Mouse (Mus musculus): ENCODE measurements around the gene Osbp2. TPM values are rescaled to one million over a fixed set of nuclear protein-coding genes. Genes with fewer than 3 reads are reported as not detected.

Osbp2 gene
- polyA plus RNA-seq, 1 experiment: 2.1 TPM

GRCm38 (mm10) chr11:3754685-3755084 lies 109.0 kb downstream of the Osbp2 start:
- H3K79me3 ChIP-seq (ENCODE audit: low read depth): no peaks in the 10 kb centered on the region
- H3K79me2 ChIP-seq (ENCODE audit: control insufficient read depth, insufficient read depth): peaks cover 15% of the 10 kb centered on the region
- no peak for TF ChIP-seq MYOG (IDR thresholded peaks at IDR 0.05; ENCODE audit: control insufficient read depth, extremely low read depth, insufficient read length)
- peak; percentile 16 for TF ChIP-seq MYOD1 (IDR thresholded peaks at IDR 0.05; ENCODE audit: control insufficient read depth, insufficient read length, low read depth)
- no peak for TF ChIP-seq USF1 (IDR thresholded peaks at IDR 0.05; ENCODE audit: low read depth)
- H3K27me3 ChIP-seq (ENCODE audit: control insufficient read depth, insufficient read depth, insufficient read length): no peaks in the 10 kb centered on the region
- no peak overlapping the region for H3K4me3 ChIP-seq (ENCODE audit: insufficient read depth, poor library complexity, severe bottlenecking)
- no peaks in the 10 kb centered on the region for H3K36me3 ChIP-seq (ENCODE audit: control insufficient read depth, insufficient read depth)
- H3ac ChIP-seq (ENCODE audit: control insufficient read depth, insufficient read length, low read depth): no peak overlapping the region

GRCm38 (mm10) chr11:3753897-3754296 lies 109.8 kb downstream of the Osbp2 start:
- no peaks in the 10 kb centered on the region for H3K79me3 ChIP-seq (ENCODE audit: low read depth)
- no peak overlapping the region for H3ac ChIP-seq (ENCODE audit: control insufficient read depth, insufficient read length, low read depth)
- no peaks in the 10 kb centered on the region for H3K36me3 ChIP-seq (ENCODE audit: control insufficient read depth, insufficient read depth)
- no peak overlapping the region for H3K4me3 ChIP-seq (ENCODE audit: insufficient read depth, poor library complexity, severe bottlenecking)
- H3K27me3 ChIP-seq (ENCODE audit: control insufficient read depth, insufficient read depth, insufficient read length): no peaks in the 10 kb centered on the region
- H3K79me2 ChIP-seq (ENCODE audit: control insufficient read depth, insufficient read depth): peaks cover 15% of the 10 kb centered on the region
- peak; percentile 45 for TF ChIP-seq USF1 (IDR thresholded peaks at IDR 0.05; ENCODE audit: low read depth)
- no peak for TF ChIP-seq CTCF (IDR thresholded peaks at IDR 0.05; ENCODE audit: control insufficient read depth, insufficient read depth, insufficient read length)

DNA sequence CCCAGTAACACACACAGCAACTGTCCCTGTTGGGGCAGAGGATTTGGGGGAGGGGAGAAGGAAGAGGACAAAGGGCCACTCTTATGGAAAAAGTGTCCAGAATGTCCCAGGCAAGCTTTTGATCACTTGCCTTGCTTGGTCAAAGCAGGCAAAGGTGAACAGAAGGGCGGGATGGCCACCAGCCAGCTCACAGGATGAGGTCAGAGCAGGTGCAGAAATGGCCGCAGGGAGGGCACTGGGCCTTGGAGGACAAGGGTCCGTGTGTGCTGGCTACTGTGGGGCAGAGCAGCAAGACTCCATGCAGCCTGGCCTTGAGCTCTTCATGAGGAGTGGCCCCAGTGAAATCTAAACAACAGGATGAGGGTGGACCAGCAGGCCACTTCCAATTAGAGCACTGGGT lies 110.9 kb downstream of the Osbp2 start:
- no peak overlapping the region for H3K4me3 ChIP-seq (ENCODE audit: insufficient read depth, poor library complexity, severe bottlenecking)
- no peaks in the 10 kb centered on the region for H3K27me3 ChIP-seq (ENCODE audit: control insufficient read depth, insufficient read depth, insufficient read length)
- peaks cover 9% of the 10 kb centered on the region for H3K79me2 ChIP-seq (ENCODE audit: control insufficient read depth, insufficient read depth)
- H3K79me3 ChIP-seq (ENCODE audit: low read depth): no peaks in the 10 kb centered on the region
- H3K36me3 ChIP-seq (ENCODE audit: control insufficient read depth, insufficient read depth): no peaks in the 10 kb centered on the region
- no peak for TF ChIP-seq FOSL1 (IDR thresholded peaks at IDR 0.05; ENCODE audit: insufficient read depth, low read length, poor library complexity, severe bottlenecking)
- TF ChIP-seq USF1 (IDR thresholded peaks at IDR 0.05; ENCODE audit: low read depth): no peak
- no peak for TF ChIP-seq MAX (IDR thresholded peaks at IDR 0.05)
- TF ChIP-seq MYOD1 (IDR thresholded peaks at IDR 0.05; ENCODE audit: control insufficient read depth, insufficient read length, low read depth): no peak
- TF ChIP-seq CEBPB (IDR thresholded peaks at IDR 0.05; ENCODE audit: low read depth): no peak
- no peak for TF ChIP-seq CTCF (IDR thresholded peaks at IDR 0.05; ENCODE audit: control insufficient read depth, insufficient read depth, insufficient read length)
- TF ChIP-seq MYOG (IDR thresholded peaks at IDR 0.05; ENCODE audit: control insufficient read depth, extremely low read depth, insufficient read length): no peak
- H3ac ChIP-seq (ENCODE audit: control insufficient read depth, insufficient read length, low read depth): no peak overlapping the region

DNA sequence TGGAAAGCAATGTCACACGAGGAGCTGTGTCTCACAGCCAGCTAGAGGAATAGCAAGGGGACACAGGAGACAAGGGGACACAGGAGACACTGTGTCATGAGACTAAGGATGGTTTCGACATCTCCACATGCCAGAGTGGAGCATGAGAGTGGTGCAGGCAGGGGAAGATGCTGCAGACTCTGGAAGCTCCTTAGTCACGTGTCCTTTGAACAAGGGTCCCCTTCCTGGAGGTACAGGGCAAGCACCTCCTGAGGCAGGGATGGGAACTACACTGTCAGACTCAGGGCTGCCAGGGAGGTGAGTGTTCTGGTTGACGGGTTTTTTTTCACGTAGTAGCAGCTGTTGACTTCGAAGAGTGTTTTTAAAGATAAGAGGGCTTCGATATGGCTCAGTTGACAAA lies 113.9 kb downstream of the Osbp2 start:
- Histone ChIP-seq H3ac (ENCODE audit: control insufficient read depth, insufficient read length, low read depth) (no peak overlapping the region), H3K27me3 (ENCODE audit: control insufficient read depth, insufficient read depth, insufficient read length) (no peaks in the 10 kb centered on the region), H3K79me2 (ENCODE audit: control insufficient read depth, insufficient read depth) (no peaks in the 10 kb centered on the region), H3K79me3 (ENCODE audit: low read depth) (no peaks in the 10 kb centered on the region), H3K36me3 (ENCODE audit: control insufficient read depth, insufficient read depth) (no peaks in the 10 kb centered on the region), H3K4me3 (ENCODE audit: insufficient read depth, poor library complexity, severe bottlenecking) (no peak overlapping the region)
- TF ChIP-seq MYOG (IDR thresholded peaks at IDR 0.05; ENCODE audit: control insufficient read depth, extremely low read depth, insufficient read length) (no peak), USF1 (IDR thresholded peaks at IDR 0.05; ENCODE audit: low read depth) (peak; percentile 80), FOSL1 (IDR thresholded peaks at IDR 0.05; ENCODE audit: insufficient read depth, low read length, poor library complexity, severe bottlenecking) (no peak), MAX (IDR thresholded peaks at IDR 0.05) (no peak), CEBPB (IDR thresholded peaks at IDR 0.05; ENCODE audit: low read depth) (no peak), MYOD1 (IDR thresholded peaks at IDR 0.05; ENCODE audit: control insufficient read depth, insufficient read length, low read depth) (no peak), CTCF (IDR thresholded peaks at IDR 0.05; ENCODE audit: control insufficient read depth, insufficient read depth, insufficient read length) (no peak)

- no peaks in the 10 kb centered on the region for H3K79me3 ChIP-seq (ENCODE audit: low read depth)
- no peak overlapping the region for H3ac ChIP-seq (ENCODE audit: control insufficient read depth, insufficient read length, low read depth)
- TF ChIP-seq USF1 (IDR thresholded peaks at IDR 0.05; ENCODE audit: low read depth): no peak
- TF ChIP-seq CTCF (IDR thresholded peaks at IDR 0.05; ENCODE audit: control insufficient read depth, insufficient read depth, insufficient read length): no peak
- TF ChIP-seq MAX (IDR thresholded peaks at IDR 0.05): no peak
- no peak for TF ChIP-seq FOSL1 (IDR thresholded peaks at IDR 0.05; ENCODE audit: insufficient read depth, low read length, poor library complexity, severe bottlenecking)
- TF ChIP-seq MYOG (IDR thresholded peaks at IDR 0.05; ENCODE audit: control insufficient read depth, extremely low read depth, insufficient read length): no peak
- TF ChIP-seq MYOD1 (IDR thresholded peaks at IDR 0.05; ENCODE audit: control insufficient read depth, insufficient read length, low read depth): no peak
- no peak for TF ChIP-seq CEBPB (IDR thresholded peaks at IDR 0.05; ENCODE audit: low read depth)
- H3K4me3 ChIP-seq (ENCODE audit: insufficient read depth, poor library complexity, severe bottlenecking): no peak overlapping the region
- no peaks in the 10 kb centered on the region for H3K36me3 ChIP-seq (ENCODE audit: control insufficient read depth, insufficient read depth)
- H3K79me2 ChIP-seq (ENCODE audit: control insufficient read depth, insufficient read depth): no peaks in the 10 kb centered on the region
- H3K27me3 ChIP-seq (ENCODE audit: control insufficient read depth, insufficient read depth, insufficient read length): peaks cover 3% of the 10 kb centered on the region
Measured at GRCm38 (mm10) chr11:3742449-3742848, 121.3 kb downstream of the Osbp2 start.

- peaks cover 3% of the 10 kb centered on the region for H3K27me3 ChIP-seq (ENCODE audit: control insufficient read depth, insufficient read depth, insufficient read length)
- H3K36me3 ChIP-seq (ENCODE audit: control insufficient read depth, insufficient read depth): no peaks in the 10 kb centered on the region
- no peak overlapping the region for H3ac ChIP-seq (ENCODE audit: control insufficient read depth, insufficient read length, low read depth)
- H3K79me3 ChIP-seq (ENCODE audit: low read depth): no peaks in the 10 kb centered on the region
- H3K79me2 ChIP-seq (ENCODE audit: control insufficient read depth, insufficient read depth): no peaks in the 10 kb centered on the region
- TF ChIP-seq CEBPB (IDR thresholded peaks at IDR 0.05; ENCODE audit: low read depth): no peak
- TF ChIP-seq CTCF (IDR thresholded peaks at IDR 0.05; ENCODE audit: control insufficient read depth, insufficient read depth, insufficient read length): no peak
- TF ChIP-seq MAX (IDR thresholded peaks at IDR 0.05): no peak
- TF ChIP-seq MYOG (IDR thresholded peaks at IDR 0.05; ENCODE audit: control insufficient read depth, extremely low read depth, insufficient read length): no peak
- TF ChIP-seq USF1 (IDR thresholded peaks at IDR 0.05; ENCODE audit: low read depth): no peak
- no peak for TF ChIP-seq MYOD1 (IDR thresholded peaks at IDR 0.05; ENCODE audit: control insufficient read depth, insufficient read length, low read depth)
- no peak for TF ChIP-seq FOSL1 (IDR thresholded peaks at IDR 0.05; ENCODE audit: insufficient read depth, low read length, poor library complexity, severe bottlenecking)
- H3K4me3 ChIP-seq (ENCODE audit: insufficient read depth, poor library complexity, severe bottlenecking): no peak overlapping the region
Measured at GRCm38 (mm10) chr11:3741183-3741582, 122.5 kb downstream of the Osbp2 start.

Measured in C2C12 (cell line).